Mouse (Mus musculus) ES-Bruce4 (cell line): ENCODE results near the gene Lrriq4. TPM values are rescaled to one million over a fixed set of nuclear protein-coding genes. Genes with fewer than 3 reads are reported as not detected.

Experiments
- H3K27ac ChIP-seq: 2 replicates; pipeline ENCODE4 v1.5.1; 2012; ENCODE audit warnings: low read length, inconsistent platforms; ENCODE audit not compliant: insufficient read depth
- H3K27me3 ChIP-seq: 2 replicates; pipeline ENCODE4 v1.6.1; 2012; ENCODE audit warnings: mild to moderate bottlenecking, low read length, inconsistent platforms; ENCODE audit not compliant: control insufficient read depth, poor library complexity, insufficient read depth, severe bottlenecking
- H3K36me3 ChIP-seq: 2 replicates; pipeline ENCODE4 v1.6.1; 2012; ENCODE audit warnings: inconsistent platforms, mild to moderate bottlenecking, low read length, moderate library complexity; ENCODE audit not compliant: control insufficient read depth, poor library complexity, insufficient read depth, severe bottlenecking
- H3K4me1 ChIP-seq: one replicate; pipeline ENCODE4 v1.8.1; 2011; ENCODE audit warnings: low read length; ENCODE audit not compliant: control insufficient read depth, insufficient read depth
- H3K4me3 ChIP-seq: 2 replicates; pipeline ENCODE4 v1.5.1; 2011; ENCODE audit warnings: low read depth, mild to moderate bottlenecking, low read length
- H3K9ac ChIP-seq: 2 replicates; pipeline ENCODE4 v1.6.1; 2012; ENCODE audit warnings: low read depth, mild to moderate bottlenecking, inconsistent platforms; ENCODE audit not compliant: poor library complexity, severe bottlenecking
- H3K9me3 ChIP-seq: replicated peaks from 2 replicates; pipeline ENCODE4 v1.6.1; 2012; ENCODE audit warnings: mild to moderate bottlenecking, low read length, inconsistent platforms; ENCODE audit not compliant: control insufficient read depth, poor library complexity, insufficient read depth, severe bottlenecking
- CTCF ChIP-seq: IDR thresholded peaks from one replicate; pipeline ENCODE4 v1.8.1; 2011; ENCODE audit warnings: low read depth, low read length
- EP300 ChIP-seq: IDR thresholded peaks from 2 replicates; pipeline ENCODE4 v1.6.1; 2011; ENCODE audit warnings: low read depth, low read length; ENCODE audit not compliant: insufficient read depth
- POLR2A ChIP-seq: IDR thresholded peaks from one replicate; pipeline ENCODE4 v1.8.1; 2011; ENCODE audit warnings: low read length; ENCODE audit not compliant: insufficient read depth
- polyA plus RNA-seq: library from polyadenylated mRNA; stranded (reverse); fragments of >200 nt; gene quantifications from 2 replicates; pipeline ENCODE4 v1.2.4, GENCODE M21; 2011; ENCODE audit warnings: low read depth; ENCODE audit not compliant: missing spikeins, insufficient read depth, insufficient read length

The Lrriq4 gene
- polyA plus RNA-seq, 1 experiment, result 3.3 TPM

DNA sequence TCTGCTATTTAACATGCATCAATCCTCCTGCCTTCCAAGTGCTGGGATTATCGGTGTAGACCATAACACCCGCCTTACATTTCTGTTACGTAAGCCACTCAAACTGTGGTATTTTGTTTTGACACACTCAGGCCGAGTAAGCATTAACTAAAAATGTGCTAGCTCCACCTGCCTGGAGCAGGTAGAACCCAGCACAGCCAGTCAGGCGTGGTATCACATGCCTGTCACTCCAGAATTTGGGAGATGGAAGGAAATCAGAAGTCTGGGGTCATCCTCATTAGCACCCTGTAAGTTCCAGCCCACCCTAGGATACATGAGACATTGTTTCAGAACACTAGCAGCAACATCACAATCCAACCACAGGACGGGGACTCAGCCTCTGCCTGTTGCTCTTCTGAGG lies 65.9 kb downstream of the Lrriq4 start:
- TF ChIP-seq CTCF, result no peak
- TF ChIP-seq EP300, result no peak
- TF ChIP-seq POLR2A, result no peak
- Histone ChIP-seq H3K4me3 (no peak overlapping the region), H3K4me1 (no peaks in the 10 kb centered on the region), H3K27ac (no peak overlapping the region), H3K27me3 (no peaks in the 10 kb centered on the region), H3K9me3 (no peaks in the 10 kb centered on the region), H3K9ac (no peak overlapping the region), H3K36me3 (no peaks in the 10 kb centered on the region)

DNA sequence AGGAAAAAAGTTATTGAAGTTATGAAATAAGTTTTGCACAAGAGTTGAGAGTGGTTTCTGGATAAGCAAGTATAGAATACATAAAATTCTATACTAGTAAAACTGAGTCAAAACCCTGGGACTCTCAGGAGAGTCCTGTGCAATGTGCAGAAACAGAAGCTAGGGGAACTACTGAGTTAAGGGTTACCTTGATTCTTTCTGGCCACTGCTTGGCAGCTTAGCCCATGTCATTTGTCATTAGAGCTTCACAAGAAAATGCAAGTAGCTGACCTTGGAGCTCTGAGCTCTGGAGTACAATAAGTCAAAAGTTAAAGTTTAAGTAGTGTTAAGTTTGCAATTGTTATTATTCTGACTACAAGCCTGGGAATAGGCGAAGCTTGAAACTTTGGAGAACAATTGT lies 69.0 kb downstream of the Lrriq4 start:
- H3K9me3 ChIP-seq, result no peaks in the 10 kb centered on the region
- no peaks in the 10 kb centered on the region for H3K36me3 ChIP-seq
- no peaks in the 10 kb centered on the region for H3K4me1 ChIP-seq
- TF ChIP-seq POLR2A (no peak), CTCF (no peak), EP300 (no peak)
- no peak overlapping the region for H3K9ac ChIP-seq
- H3K27ac ChIP-seq, result no peak overlapping the region
- no peaks in the 10 kb centered on the region for H3K27me3 ChIP-seq
- no peak overlapping the region for H3K4me3 ChIP-seq

GRCm38 (mm10) chr3:30718649-30719048 lies 74.3 kb downstream of the Lrriq4 start:
- no peak overlapping the region for H3K9ac ChIP-seq
- no peaks in the 10 kb centered on the region for H3K9me3 ChIP-seq
- no peak overlapping the region for H3K27ac ChIP-seq
- H3K4me1 ChIP-seq, result peaks cover 7% of the 10 kb centered on the region
- no peak overlapping the region for H3K4me3 ChIP-seq
- no peaks in the 10 kb centered on the region for H3K27me3 ChIP-seq
- no peak for TF ChIP-seq POLR2A
- no peak for TF ChIP-seq CTCF
- TF ChIP-seq EP300, result no peak
- no peaks in the 10 kb centered on the region for H3K36me3 ChIP-seq

Other genes with a start within 250 kb of the Lrriq4 start
- 0.14 and 0.24 TPM in 2 replicates for gene Mecom, start 96.5 kb upstream of the Lrriq4 start, polyA plus RNA-seq
- not detected in 2 replicates for gene Actrt3, start 44.6 kb upstream of the Lrriq4 start, polyA plus RNA-seq
- gene Mynn, start 42.4 kb upstream of the Lrriq4 start, polyA plus RNA-seq, result 25.9 and 26.1 TPM in 2 replicates
- gene Lrrc34, start 3.4 kb downstream of the Lrriq4 start, polyA plus RNA-seq, result 31.1 and 36.1 TPM in 2 replicates
- gene Lrrc31, start 55.3 kb downstream of the Lrriq4 start, polyA plus RNA-seq, result 16.8 and 19.9 TPM in 2 replicates
- gene Samd7, start 101.8 kb downstream of the Lrriq4 start, polyA plus RNA-seq, result not detected in 2 replicates
- 63.5 and 65.0 TPM in 2 replicates for gene Sec62, start 148.4 kb downstream of the Lrriq4 start, polyA plus RNA-seq
- 9.9 and 10.1 TPM in 2 replicates for gene Gpr160, start 211.4 kb downstream of the Lrriq4 start, polyA plus RNA-seq